Mouse (Mus musculus): ENCODE measurements around the gene Inhbb.

DNA sequence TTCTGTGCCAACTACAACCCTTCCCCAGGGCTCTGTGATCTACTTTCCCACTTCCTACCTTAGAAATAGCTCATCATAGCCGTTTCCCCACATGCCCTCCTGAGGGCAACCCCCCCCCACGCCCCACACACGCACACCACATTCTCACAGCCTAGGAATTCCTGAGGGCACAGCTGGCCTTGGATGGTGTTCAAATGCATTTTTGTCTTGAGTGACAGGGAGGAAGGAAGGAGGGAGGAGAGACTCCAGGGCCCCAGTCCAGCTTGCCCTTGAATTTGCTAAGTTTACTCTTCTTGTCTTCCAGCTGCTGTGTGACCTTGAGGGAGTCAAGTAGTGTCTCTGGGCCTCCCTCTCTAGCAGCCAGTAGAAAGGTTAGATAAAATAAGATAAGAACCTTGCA, 17.2 kb downstream of the Inhbb start:
- TF ChIP-seq CTCF (IDR thresholded peaks at IDR 0.05; ENCODE audit: low read depth) (no peak), EP300 (IDR thresholded peaks at IDR 0.05; ENCODE audit: low read depth) (no peak)

Measured in heart, postnatal 0 days (tissue).